Mouse (Mus musculus) limb, embryonic 10.5 days (tissue): ENCODE results near the gene Nrxn2. TPM values are rescaled to one million over a fixed set of nuclear protein-coding genes. Genes with fewer than 3 reads are reported as not detected.

Experiments used
- DNase-seq: peaks from one replicate; pipeline ENCODE4 v3.0.0-alpha.2; 2017; ENCODE audit warnings: low spot score
- H3K27ac ChIP-seq: fragments of 300-500 bp; sonication (generic); 2 replicates; pipeline ENCODE4 v1.5.1; 2016; ENCODE audit warnings: mild to moderate bottlenecking
- H3K27me3 ChIP-seq: fragments of 300-500 bp; sonication (generic); 2 replicates; pipeline ENCODE4 v1.6.1; 2016; ENCODE audit warnings: low read depth, mild to moderate bottlenecking; ENCODE audit not compliant: poor library complexity, severe bottlenecking
- H3K36me3 ChIP-seq: fragments of 300-500 bp; sonication (generic); 2 replicates; pipeline ENCODE4 v1.6.1; 2016; ENCODE audit warnings: mild to moderate bottlenecking, moderate library complexity
- H3K4me1 ChIP-seq: fragments of 300-500 bp; sonication (generic); 2 replicates; pipeline ENCODE4 v1.6.1; 2016
- H3K4me3 ChIP-seq: fragments of 300-500 bp; sonication (generic); 2 replicates; pipeline ENCODE4 v1.5.1; 2016; ENCODE audit warnings: mild to moderate bottlenecking, moderate library complexity
- H3K9me3 ChIP-seq: fragments of 300-500 bp; sonication (generic); replicated peaks from 2 replicates; pipeline ENCODE4 v1.6.1; 2016; ENCODE audit warnings: mild to moderate bottlenecking
- WGBS: fragments of 180-500 bp; shearing (Covaris S2); methylation state at CpG from one replicate; pipeline ENCODE4 v1.1.7; 2016; 5-methylcytosine and 5-hydroxymethylcytosine counted together
- polyA plus RNA-seq: library from polyadenylated mRNA; unstranded; fragments of >200 nt; fragmentation: Nextera tagmentation; extraction: Ambion mirVana; gene quantifications from 2 replicates; pipeline ENCODE4 v1.2.1, GENCODE M21; 2016

Gene Nrxn2
- polyA plus RNA-seq, 1 experiment from 2014 or later = 1.5 TPM

- Histone ChIP-seq H3K4me3 (no peak overlapping the region), H3K27ac (peak overlapping the region; percentile 6; the same call in 1 of the 2 replicates), H3K36me3 (no peaks in the 10 kb centered on the region), H3K4me1 (peaks cover 18% of the 10 kb centered on the region), H3K27me3 (peaks cover 9% of the 10 kb centered on the region; the same call in 1 of the 2 replicates), H3K9me3 (no peaks in the 10 kb centered on the region)
- no peak for DNase-seq
- whole genome bisulfite sequencing = 37% methylated on average over 5 of the region's 5 CpGs
These were observed 56.6 kb downstream of the Nrxn2 start for GRCm38 (mm10) chr19:6475129-6475528.

GRCm38 (mm10) chr19:6477007-6477406, 58.5 kb downstream of the Nrxn2 start:
- H3K4me3 ChIP-seq = no peak overlapping the region
- DNase-seq = no peak
- H3K27me3 ChIP-seq = peaks cover 9% of the 10 kb centered on the region; the same call in 1 of the 2 replicates
- no peaks in the 10 kb centered on the region for H3K9me3 ChIP-seq
- 74% methylated on average over 4 of the region's 4 CpGs for WGBS
- H3K36me3 ChIP-seq = no peaks in the 10 kb centered on the region
- peaks cover 13% of the 10 kb centered on the region for H3K4me1 ChIP-seq
- no peak overlapping the region for H3K27ac ChIP-seq

GRCm38 (mm10) chr19:6478566-6478965, 60.0 kb downstream of the Nrxn2 start:
- no peaks in the 10 kb centered on the region for H3K36me3 ChIP-seq
- no peak for DNase-seq
- H3K27ac ChIP-seq = no peak overlapping the region
- whole genome bisulfite sequencing = 97% methylated on average over 2 of the region's 2 CpGs
- peaks cover 13% of the 10 kb centered on the region for H3K4me1 ChIP-seq
- no peaks in the 10 kb centered on the region for H3K9me3 ChIP-seq
- peaks cover 7% of the 10 kb centered on the region; the same call in 1 of the 2 replicates for H3K27me3 ChIP-seq
- H3K4me3 ChIP-seq = no peak overlapping the region

GRCm38 (mm10) chr19:6482886-6483285, 64.4 kb downstream of the Nrxn2 start:
- no peaks in the 10 kb centered on the region for H3K36me3 ChIP-seq
- no peak for DNase-seq
- WGBS = 88% methylated on average over 6 of the region's 6 CpGs
- no peak overlapping the region for H3K4me3 ChIP-seq
- no peak overlapping the region for H3K27ac ChIP-seq
- peaks cover 20% of the 10 kb centered on the region for H3K27me3 ChIP-seq
- H3K4me1 ChIP-seq = no peaks in the 10 kb centered on the region
- no peaks in the 10 kb centered on the region for H3K9me3 ChIP-seq

GRCm38 (mm10) chr19:6485059-6485630, 66.6 kb downstream of the Nrxn2 start:
- Histone ChIP-seq H3K27ac (no peak overlapping the region), H3K4me1 (no peaks in the 10 kb centered on the region), H3K27me3 (peaks cover 28% of the 10 kb centered on the region), H3K9me3 (no peaks in the 10 kb centered on the region), H3K36me3 (no peaks in the 10 kb centered on the region), H3K4me3 (no peak overlapping the region)
- WGBS = 65% methylated on average over 13 of the region's 13 CpGs
- DNase-seq = no peak

- peaks cover 60% of the 10 kb centered on the region for H3K27me3 ChIP-seq
- no peaks in the 10 kb centered on the region for H3K9me3 ChIP-seq
- H3K27ac ChIP-seq = no peak overlapping the region
- DNase-seq = peak; percentile 90
- H3K4me1 ChIP-seq = no peaks in the 10 kb centered on the region
- H3K4me3 ChIP-seq = no peak overlapping the region
- H3K36me3 ChIP-seq = no peaks in the 10 kb centered on the region
- WGBS = 1% methylated on average over 4 of the region's 4 CpGs
These were observed 70.5 kb downstream of the Nrxn2 start for GRCm38 (mm10) chr19:6489030-6489429.

- peaks cover 78% of the 10 kb centered on the region for H3K27me3 ChIP-seq
- H3K27ac ChIP-seq = no peak overlapping the region
- DNase-seq = no peak
- H3K36me3 ChIP-seq = no peaks in the 10 kb centered on the region
- 85% methylated on average over 8 of the region's 8 CpGs for WGBS
- peaks cover 5% of the 10 kb centered on the region; the same call in 1 of the 2 replicates for H3K4me1 ChIP-seq
- H3K9me3 ChIP-seq = no peaks in the 10 kb centered on the region
- H3K4me3 ChIP-seq = no peak overlapping the region
These were observed 73.0 kb downstream of the Nrxn2 start for GRCm38 (mm10) chr19:6491538-6491937.

GRCm38 (mm10) chr19:6492124-6492523, 73.6 kb downstream of the Nrxn2 start:
- Histone ChIP-seq H3K27ac (no peak overlapping the region), H3K9me3 (no peaks in the 10 kb centered on the region), H3K4me3 (no peak overlapping the region), H3K36me3 (no peaks in the 10 kb centered on the region), H3K4me1 (peaks cover 8% of the 10 kb centered on the region), H3K27me3 (peaks cover 82% of the 10 kb centered on the region)
- DNase-seq = peak; percentile 69
- 23% methylated on average over 12 of the region's 12 CpGs for WGBS

- H3K4me1 ChIP-seq = peaks cover 19% of the 10 kb centered on the region
- 75% methylated on average over 7 of the region's 7 CpGs for WGBS
- no peaks in the 10 kb centered on the region for H3K9me3 ChIP-seq
- no peak overlapping the region for H3K27ac ChIP-seq
- no peaks in the 10 kb centered on the region for H3K36me3 ChIP-seq
- no peak overlapping the region for H3K4me3 ChIP-seq
- no peak for DNase-seq
- H3K27me3 ChIP-seq = peaks cover 84% of the 10 kb centered on the region
These were observed 74.7 kb downstream of the Nrxn2 start for GRCm38 (mm10) chr19:6493219-6493618.

GRCm38 (mm10) chr19:6494032-6494431, 75.5 kb downstream of the Nrxn2 start:
- Histone ChIP-seq H3K36me3 (no peaks in the 10 kb centered on the region), H3K27ac (no peak overlapping the region), H3K27me3 (peaks cover 88% of the 10 kb centered on the region), H3K4me3 (no peak overlapping the region), H3K9me3 (no peaks in the 10 kb centered on the region), H3K4me1 (peaks cover 21% of the 10 kb centered on the region)
- WGBS = 64% methylated on average over 6 of the region's 7 CpGs
- no peak for DNase-seq

- no peaks in the 10 kb centered on the region for H3K9me3 ChIP-seq
- 60% methylated on average over 18 of the region's 18 CpGs for WGBS
- DNase-seq = no peak
- no peak overlapping the region for H3K27ac ChIP-seq
- H3K27me3 ChIP-seq = peaks cover 94% of the 10 kb centered on the region
- H3K4me3 ChIP-seq = no peak overlapping the region
- peaks cover 21% of the 10 kb centered on the region for H3K4me1 ChIP-seq
- H3K36me3 ChIP-seq = no peaks in the 10 kb centered on the region
These were observed 76.1 kb downstream of the Nrxn2 start for GRCm38 (mm10) chr19:6494504-6495170.

- H3K27ac ChIP-seq = no peak overlapping the region
- H3K4me3 ChIP-seq = no peak overlapping the region
- H3K36me3 ChIP-seq = no peaks in the 10 kb centered on the region
- H3K9me3 ChIP-seq = no peaks in the 10 kb centered on the region
- peaks cover 100% of the 10 kb centered on the region for H3K27me3 ChIP-seq
- 38% methylated on average over 8 of the region's 8 CpGs for WGBS
- peaks cover 21% of the 10 kb centered on the region for H3K4me1 ChIP-seq
- DNase-seq = no peak
These were observed 77.2 kb downstream of the Nrxn2 start for GRCm38 (mm10) chr19:6495714-6496113.

GRCm38 (mm10) chr19:6496462-6497149, 78.1 kb downstream of the Nrxn2 start:
- 15% methylated on average over 6 of the region's 6 CpGs for WGBS
- Histone ChIP-seq H3K36me3 (no peaks in the 10 kb centered on the region), H3K4me1 (peaks cover 21% of the 10 kb centered on the region), H3K27me3 (peaks cover 100% of the 10 kb centered on the region), H3K9me3 (no peaks in the 10 kb centered on the region), H3K4me3 (peak overlapping the region; percentile 58), H3K27ac (no peak overlapping the region)
- DNase-seq = no peak
